Mouse (Mus musculus) heart, postnatal 0 days (tissue): ENCODE measurements around the gene Gm45837. TPM values are rescaled to one million over a fixed set of nuclear protein-coding genes. Genes with fewer than 3 reads are reported as not detected.

Source experiments
- ATAC-seq: fragments of 200-750 bp; cut with Nextera tagmentation; 2 replicates; pipeline ENCODE4 v1.8.0; 2017; ENCODE audit warnings: low read depth, moderate number of reproducible peaks, moderate library complexity; ENCODE audit not compliant: insufficient read depth
- DNase-seq: peaks from one replicate; pipeline ENCODE4 v3.0.0-alpha.2; 2016; ENCODE audit warnings: low spot score
- H3K27ac ChIP-seq: fragments of 300-500 bp; sonication (generic); 2 replicates; pipeline ENCODE4 v1.5.1; 2014; ENCODE audit warnings: low read depth, mild to moderate bottlenecking
- H3K27me3 ChIP-seq: fragments of 300-500 bp; sonication (generic); 2 replicates; pipeline ENCODE4 v1.6.1; 2014; ENCODE audit warnings: low read length, mixed read lengths; ENCODE audit not compliant: control insufficient read depth, insufficient read depth
- H3K36me3 ChIP-seq: fragments of 300-500 bp; sonication (generic); replicated peaks from 2 replicates; pipeline ENCODE4 v1.6.1; 2014; ENCODE audit warnings: low read length, mixed read lengths; ENCODE audit not compliant: control insufficient read depth, insufficient read depth
- H3K4me1 ChIP-seq: fragments of 300-500 bp; sonication (generic); 2 replicates; pipeline ENCODE4 v1.6.1; 2014; ENCODE audit warnings: antibody characterized with exemption; ENCODE audit not compliant: control insufficient read depth, insufficient read depth
- H3K4me2 ChIP-seq: fragments of 300-500 bp; sonication (generic); 2 replicates; pipeline ENCODE4 v1.6.1; 2014; ENCODE audit warnings: low read depth, mild to moderate bottlenecking, low read length, moderate library complexity
- H3K4me3 ChIP-seq: fragments of 300-500 bp; sonication (generic); 2 replicates; pipeline ENCODE4 v1.5.1; 2014; ENCODE audit warnings: low read depth, low read length
- H3K9ac ChIP-seq: fragments of 300-500 bp; sonication (generic); replicated peaks from 2 replicates; pipeline ENCODE4 v1.6.1; 2014; ENCODE audit warnings: low read depth, low read length, mixed read lengths
- H3K9me3 ChIP-seq: fragments of 300-500 bp; sonication (generic); replicated peaks from 2 replicates; pipeline ENCODE4 v1.6.1; 2016; ENCODE audit warnings: low read length; ENCODE audit not compliant: control insufficient read depth
- CTCF ChIP-seq: IDR thresholded peaks from 2 replicates; pipeline ENCODE4 v1.5.1; 2016; ENCODE audit warnings: antibody characterized with exemption, control low read depth, low read depth
- EP300 ChIP-seq: IDR thresholded peaks from 2 replicates; pipeline ENCODE4 v1.6.1; 2016; ENCODE audit warnings: antibody characterized with exemption, low read depth
- WGBS: fragments of 180-500 bp; shearing (Covaris S2); extraction: QIAGEN DNeasy Blood & Tissue Kit; methylation state at CpG from one replicate; pipeline ENCODE4 v1.1.7; 2014; 5-methylcytosine and 5-hydroxymethylcytosine counted together
- polyA plus RNA-seq: library from polyadenylated mRNA; unstranded; fragments of >200 nt; fragmentation: Nextera tagmentation; extraction: Ambion mirVana; gene quantifications from 2 replicates; pipeline ENCODE4 v1.2.1, GENCODE M21; 2015
- total RNA-seq: library from RNA; depleted of rRNA; stranded (reverse); fragments of >200 nt; gene quantifications from 2 replicates; pipeline ENCODE4 v1.2.3, GENCODE M21; 2014; ENCODE audit warnings: low replicate concordance

The Gm45837 gene
- total and polyA plus RNA-seq, 2 experiments from 2014 or later: 2.4 to 33.8 TPM

DNA sequence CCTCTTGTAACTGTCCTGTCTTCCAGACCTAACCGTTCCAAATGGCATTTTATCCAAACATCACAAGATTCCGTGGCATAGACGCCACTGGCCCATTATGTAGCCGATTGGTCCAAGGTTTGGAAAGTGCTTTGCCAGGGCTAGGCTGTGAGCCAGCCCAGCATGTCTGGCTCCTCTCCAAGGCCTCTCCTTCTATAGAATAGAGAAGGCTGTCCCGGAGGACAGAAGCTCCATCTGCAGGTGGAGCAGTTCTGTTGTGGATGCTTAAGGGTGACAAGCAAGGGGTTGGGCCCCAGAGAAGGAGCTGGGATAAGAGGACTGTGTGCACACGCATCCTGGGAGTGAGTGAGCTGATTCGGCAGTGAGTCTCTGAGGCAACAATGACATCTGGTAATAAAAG is 103.0 kb downstream of the Gm45837 start:
- no peak overlapping the region for H3K4me2 ChIP-seq
- no peaks in the 10 kb centered on the region for H3K27me3 ChIP-seq
- no peak overlapping the region for H3K9ac ChIP-seq
- no peak overlapping the region for H3K4me3 ChIP-seq
- TF ChIP-seq EP300 (no peak), CTCF (no peak)
- DNase-seq (no peak), ATAC-seq (no peak)
- no peaks in the 10 kb centered on the region for H3K36me3 ChIP-seq
- no peak overlapping the region for H3K27ac ChIP-seq
- WGBS: 42% methylated on average over 7 of the region's 7 CpGs
- no peaks in the 10 kb centered on the region for H3K9me3 ChIP-seq
- H3K4me1 ChIP-seq: no peaks in the 10 kb centered on the region

DNA sequence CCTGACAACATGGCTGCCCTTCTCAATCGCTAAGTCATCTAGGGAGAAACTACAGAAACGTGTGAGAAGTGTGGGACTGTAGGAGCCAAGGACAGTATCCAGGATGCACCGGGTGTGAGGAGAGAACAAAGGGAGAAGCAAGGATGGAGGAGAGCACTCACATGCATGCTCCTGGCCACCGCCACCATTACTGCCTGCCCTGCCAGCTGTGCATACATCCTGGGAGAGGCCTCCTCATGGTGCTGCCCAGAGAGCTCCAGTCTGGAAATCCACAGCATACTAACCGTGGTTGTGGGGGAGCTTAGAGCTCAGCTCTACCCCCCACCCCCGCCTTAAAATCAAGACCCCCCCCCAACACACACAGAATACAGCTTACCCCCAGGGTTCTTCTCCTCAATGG is 104.1 kb downstream of the Gm45837 start:
- no peaks in the 10 kb centered on the region for H3K36me3 ChIP-seq
- ATAC-seq (no peak), DNase-seq (no peak)
- no peak overlapping the region for H3K27ac ChIP-seq
- no peaks in the 10 kb centered on the region for H3K9me3 ChIP-seq
- H3K27me3 ChIP-seq: no peaks in the 10 kb centered on the region
- no peak overlapping the region for H3K4me2 ChIP-seq
- no peak for TF ChIP-seq CTCF
- no peak for TF ChIP-seq EP300
- H3K9ac ChIP-seq: no peak overlapping the region
- 79% methylated on average over 6 of the region's 6 CpGs for WGBS
- no peaks in the 10 kb centered on the region for H3K4me1 ChIP-seq
- H3K4me3 ChIP-seq: no peak overlapping the region

DNA sequence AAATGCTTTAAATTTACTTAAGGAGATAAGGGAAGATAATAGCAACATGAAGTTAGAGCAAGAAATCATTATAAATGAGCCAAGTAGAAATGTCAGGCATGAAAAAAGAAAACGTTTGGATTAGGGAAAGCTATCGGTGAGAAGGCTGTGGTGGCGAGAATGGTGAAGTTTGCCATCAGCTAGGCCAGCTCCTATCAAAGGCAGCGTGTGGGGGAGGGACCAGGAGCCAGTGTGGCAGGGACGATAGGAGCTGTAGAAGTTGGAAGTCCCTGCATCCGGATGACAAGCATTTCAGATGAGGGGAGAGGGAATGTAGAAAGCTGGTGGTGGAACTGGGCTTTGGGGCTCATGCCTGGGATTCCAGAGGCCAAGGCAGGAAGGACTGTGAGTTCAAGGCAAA is 104.6 kb downstream of the Gm45837 start:
- no peaks in the 10 kb centered on the region for H3K9me3 ChIP-seq
- no peak for TF ChIP-seq CTCF
- no peaks in the 10 kb centered on the region for H3K27me3 ChIP-seq
- 21% methylated on average over 6 of the region's 6 CpGs for WGBS
- H3K9ac ChIP-seq: no peak overlapping the region
- H3K4me2 ChIP-seq: no peak overlapping the region
- H3K4me1 ChIP-seq: no peaks in the 10 kb centered on the region
- no peak overlapping the region for H3K4me3 ChIP-seq
- no peaks in the 10 kb centered on the region for H3K36me3 ChIP-seq
- no peak for DNase-seq
- no peak for ATAC-seq
- H3K27ac ChIP-seq: no peak overlapping the region

DNA sequence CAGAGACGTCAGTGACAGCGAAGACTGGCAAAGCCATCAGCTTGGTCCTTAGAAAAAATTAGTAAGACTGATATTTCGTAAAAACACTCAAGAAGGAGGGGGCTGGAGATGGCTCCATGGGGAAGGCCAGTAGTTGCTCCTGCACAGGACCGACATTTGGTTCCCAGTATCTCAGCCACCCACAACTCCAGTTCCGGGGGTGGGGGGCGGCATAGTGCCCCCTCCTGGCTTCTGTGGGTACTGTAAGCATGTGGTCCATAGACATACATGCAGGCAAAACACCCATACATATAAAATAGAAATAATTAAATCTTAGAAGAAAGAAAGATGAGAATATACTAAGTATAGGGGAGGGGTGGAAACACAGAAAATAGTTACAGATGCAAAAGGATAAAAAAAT is 105.8 kb downstream of the Gm45837 start:
- H3K36me3 ChIP-seq: no peaks in the 10 kb centered on the region
- H3K9me3 ChIP-seq: no peaks in the 10 kb centered on the region
- no peak overlapping the region for H3K4me2 ChIP-seq
- no peak for ATAC-seq
- H3K4me3 ChIP-seq: no peak overlapping the region
- no peak overlapping the region for H3K9ac ChIP-seq
- H3K27me3 ChIP-seq: no peaks in the 10 kb centered on the region
- no peak for DNase-seq
- 58% methylated on average over 6 of the region's 6 CpGs for WGBS
- H3K27ac ChIP-seq: no peak overlapping the region
- H3K4me1 ChIP-seq: no peaks in the 10 kb centered on the region
- TF ChIP-seq EP300: no peak
- TF ChIP-seq CTCF: no peak

DNA sequence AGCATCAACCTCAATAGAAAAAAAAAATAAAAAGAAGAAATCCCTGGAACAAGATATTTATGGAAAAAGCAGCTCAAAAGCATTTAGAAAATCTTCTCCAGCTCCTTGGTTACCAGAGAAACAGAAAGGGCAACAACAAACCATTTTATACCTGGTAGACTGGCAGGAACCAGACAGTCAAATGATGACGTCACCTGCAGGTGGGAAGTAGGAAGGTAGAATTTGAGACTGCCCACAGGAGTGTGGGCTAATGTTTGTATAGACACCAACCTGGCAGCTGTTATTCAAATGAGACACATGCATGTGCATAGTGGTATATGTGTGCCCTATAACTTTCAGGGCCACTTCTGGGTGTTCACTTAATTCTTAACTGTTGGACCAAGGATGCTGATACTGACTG is 111.0 kb downstream of the Gm45837 start:
- 68% methylated on average over 1 of the region's 1 CpGs for WGBS
- ATAC-seq: no peak
- Histone ChIP-seq H3K9ac (no peak overlapping the region), H3K27ac (no peak overlapping the region), H3K4me3 (no peak overlapping the region), H3K4me2 (no peak overlapping the region), H3K36me3 (no peaks in the 10 kb centered on the region), H3K27me3 (no peaks in the 10 kb centered on the region), H3K9me3 (no peaks in the 10 kb centered on the region), H3K4me1 (no peaks in the 10 kb centered on the region)
- DNase-seq: no peak
- TF ChIP-seq EP300 (no peak), CTCF (no peak)

DNA sequence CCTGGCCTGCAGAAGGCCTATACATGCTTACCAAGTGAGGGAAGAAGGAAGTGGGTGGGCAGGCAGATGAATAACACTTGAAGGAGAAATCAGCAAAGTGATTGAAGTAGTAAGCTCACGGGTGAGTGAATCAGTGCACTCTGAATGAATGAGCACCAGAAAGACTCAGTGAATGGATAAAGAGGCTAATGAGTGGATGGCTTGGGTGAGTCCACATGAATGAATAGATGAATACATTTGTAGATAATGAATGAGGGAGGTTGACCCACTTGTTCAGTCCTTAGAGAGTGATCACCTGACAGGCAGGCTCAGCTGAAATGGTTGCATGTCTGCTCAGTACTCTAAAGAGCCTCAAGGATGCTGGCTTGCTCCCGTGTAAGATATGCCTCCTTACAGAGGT is 112.5 kb downstream of the Gm45837 start:
- Histone ChIP-seq H3K4me2 (no peak overlapping the region), H3K4me1 (no peaks in the 10 kb centered on the region), H3K4me3 (no peak overlapping the region), H3K9me3 (no peaks in the 10 kb centered on the region), H3K27me3 (no peaks in the 10 kb centered on the region), H3K36me3 (no peaks in the 10 kb centered on the region), H3K27ac (no peak overlapping the region), H3K9ac (no peak overlapping the region)
- no peak for TF ChIP-seq EP300
- no peak for TF ChIP-seq CTCF
- ATAC-seq: no peak
- DNase-seq: no peak
- WGBS: 63% methylated on average over 2 of the region's 2 CpGs
